Mouse (Mus musculus) intestine, embryonic 16.5 days (tissue): ENCODE data around the gene Pold2. TPM values are rescaled to one million over a fixed set of nuclear protein-coding genes. Genes with fewer than 3 reads are reported as not detected.

Source experiments
- ATAC-seq: fragments of 200-750 bp; cut with Nextera tagmentation; 2 replicates; pipeline ENCODE4 v1.8.0; 2017; ENCODE audit warnings: moderate TSS enrichment, moderate library complexity
- H3K27ac ChIP-seq: fragments of 300-500 bp; sonication (generic); 2 replicates; pipeline ENCODE4 v1.5.1; 2014; ENCODE audit warnings: mild to moderate bottlenecking, low read length
- H3K27me3 ChIP-seq: fragments of 300-500 bp; sonication (generic); replicated peaks from 2 replicates; pipeline ENCODE4 v1.6.1; 2014; ENCODE audit warnings: low read length, control low read depth, mixed read lengths; ENCODE audit not compliant: control insufficient read depth, insufficient read depth
- H3K36me3 ChIP-seq: fragments of 300-500 bp; sonication (generic); 2 replicates; pipeline ENCODE4 v1.6.1; 2014; ENCODE audit warnings: low read length, control low read depth; ENCODE audit not compliant: control insufficient read depth, insufficient read depth
- H3K4me1 ChIP-seq: fragments of 300-500 bp; sonication (generic); 2 replicates; pipeline ENCODE4 v1.6.1; 2014; ENCODE audit warnings: low read length, control low read depth, mixed read lengths; ENCODE audit not compliant: control insufficient read depth, insufficient read depth
- H3K4me2 ChIP-seq: fragments of 300-500 bp; sonication (generic); 2 replicates; pipeline ENCODE4 v1.6.1; 2014; ENCODE audit warnings: low read depth, low read length, control low read depth
- H3K4me3 ChIP-seq: fragments of 300-500 bp; sonication (generic); 2 replicates; pipeline ENCODE4 v1.5.1; 2014; ENCODE audit warnings: mild to moderate bottlenecking, low read length
- H3K9ac ChIP-seq: fragments of 300-500 bp; sonication (generic); 2 replicates; pipeline ENCODE4 v1.6.1; 2014; ENCODE audit warnings: low read depth, low read length
- H3K9me3 ChIP-seq: fragments of 300-500 bp; sonication (generic); 2 replicates; pipeline ENCODE4 v1.6.1; 2016; ENCODE audit warnings: low read length, control low read depth; ENCODE audit not compliant: control insufficient read depth
- WGBS: fragments of 180-500 bp; shearing (Covaris S2); extraction: QIAGEN DNeasy Blood & Tissue Kit; methylation state at CpG from one replicate; pipeline ENCODE4 v1.1.7; 2014; 5-methylcytosine and 5-hydroxymethylcytosine counted together
- polyA plus RNA-seq: library from polyadenylated mRNA; unstranded; fragments of >200 nt; fragmentation: Nextera tagmentation; extraction: Ambion mirVana; gene quantifications from 2 replicates; pipeline ENCODE4 v1.2.1, GENCODE M21; 2015

The Pold2 gene
- polyA plus RNA-seq, 1 experiment from 2014 or later = 141 TPM

DNA sequence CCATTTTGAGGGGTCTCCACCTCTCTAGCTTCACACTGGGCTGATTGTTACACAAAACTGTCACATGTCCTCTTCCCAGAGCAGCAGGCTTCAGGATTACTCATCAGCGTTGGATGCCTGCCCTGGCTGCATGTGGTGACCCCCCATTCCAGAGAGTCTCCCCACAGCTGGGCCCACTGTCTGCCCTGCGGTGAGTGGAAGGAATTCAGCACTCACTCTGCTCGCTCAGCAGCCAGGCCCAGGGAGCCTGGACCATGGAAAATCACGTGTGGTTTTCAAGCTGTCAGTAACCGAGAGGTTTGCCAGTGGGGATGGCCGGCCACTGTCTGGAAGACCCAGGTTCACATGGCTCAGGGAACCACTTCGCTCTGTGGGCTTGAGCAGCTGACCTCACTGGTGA lies 22.2 kb downstream of the Pold2 start:
- no peaks in the 10 kb centered on the region for H3K4me1 ChIP-seq
- H3K9me3 ChIP-seq = no peaks in the 10 kb centered on the region
- no peaks in the 10 kb centered on the region for H3K36me3 ChIP-seq
- no peak overlapping the region; the same call in 1 of the 2 replicates for H3K27ac ChIP-seq
- 48% methylated on average over 7 of the region's 7 CpGs for WGBS
- peak; percentile 46; the same call in 1 of the 2 replicates for ATAC-seq
- H3K4me3 ChIP-seq = no peak overlapping the region
- H3K4me2 ChIP-seq = no peak overlapping the region
- H3K9ac ChIP-seq = no peak overlapping the region
- no peaks in the 10 kb centered on the region for H3K27me3 ChIP-seq

DNA sequence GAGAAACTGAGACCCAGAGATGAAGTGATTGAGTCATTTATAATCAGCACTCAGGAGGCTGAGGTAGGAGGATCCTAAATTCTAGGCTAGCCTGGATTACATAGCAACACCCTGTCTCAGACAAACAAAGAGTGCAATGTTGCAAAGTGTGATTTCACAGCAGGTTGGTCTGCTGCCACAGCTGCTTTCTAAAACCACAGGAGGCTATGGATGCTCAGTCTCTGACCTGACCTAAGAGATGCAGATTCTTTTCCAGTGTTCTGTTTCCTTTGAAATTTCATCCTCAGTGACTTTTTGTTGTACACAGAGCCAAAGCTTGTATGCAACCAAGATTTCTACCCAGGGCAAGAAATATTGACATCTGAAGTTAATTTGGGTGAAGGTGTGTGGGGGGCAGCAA lies 22.6 kb downstream of the Pold2 start:
- ATAC-seq = no peak
- H3K27me3 ChIP-seq = no peaks in the 10 kb centered on the region
- no peaks in the 10 kb centered on the region for H3K4me1 ChIP-seq
- no peak overlapping the region for H3K4me3 ChIP-seq
- H3K4me2 ChIP-seq = no peak overlapping the region
- no peaks in the 10 kb centered on the region for H3K9me3 ChIP-seq
- H3K9ac ChIP-seq = no peak overlapping the region
- no peaks in the 10 kb centered on the region for H3K36me3 ChIP-seq
- no peak overlapping the region for H3K27ac ChIP-seq

DNA sequence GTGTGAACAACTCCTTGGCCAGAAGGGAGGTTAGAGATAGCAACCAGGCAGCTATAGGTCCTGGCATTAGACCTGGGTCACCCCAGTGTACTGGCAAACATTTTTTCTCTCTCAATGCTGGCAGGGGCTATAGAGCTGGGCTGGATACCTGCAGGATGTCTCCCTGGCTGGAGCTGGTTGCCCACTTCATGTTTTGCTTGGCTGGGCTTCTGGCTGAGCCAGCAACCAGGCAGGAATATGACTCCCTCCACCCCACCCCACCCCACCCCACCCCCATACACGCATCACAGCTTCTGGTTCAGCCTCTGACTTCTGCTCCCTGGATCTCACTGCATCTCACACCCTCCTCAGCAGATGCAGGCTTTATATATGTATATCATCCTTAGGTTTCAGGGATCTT lies 25.8 kb downstream of the Pold2 start:
- no peak overlapping the region for H3K4me2 ChIP-seq
- WGBS = 47% methylated on average over 1 of the region's 1 CpGs
- no peaks in the 10 kb centered on the region for H3K9me3 ChIP-seq
- H3K27me3 ChIP-seq = no peaks in the 10 kb centered on the region
- H3K9ac ChIP-seq = no peak overlapping the region
- no peak overlapping the region for H3K27ac ChIP-seq
- ATAC-seq = no peak
- H3K36me3 ChIP-seq = no peaks in the 10 kb centered on the region
- H3K4me1 ChIP-seq = no peaks in the 10 kb centered on the region
- H3K4me3 ChIP-seq = no peak overlapping the region

DNA sequence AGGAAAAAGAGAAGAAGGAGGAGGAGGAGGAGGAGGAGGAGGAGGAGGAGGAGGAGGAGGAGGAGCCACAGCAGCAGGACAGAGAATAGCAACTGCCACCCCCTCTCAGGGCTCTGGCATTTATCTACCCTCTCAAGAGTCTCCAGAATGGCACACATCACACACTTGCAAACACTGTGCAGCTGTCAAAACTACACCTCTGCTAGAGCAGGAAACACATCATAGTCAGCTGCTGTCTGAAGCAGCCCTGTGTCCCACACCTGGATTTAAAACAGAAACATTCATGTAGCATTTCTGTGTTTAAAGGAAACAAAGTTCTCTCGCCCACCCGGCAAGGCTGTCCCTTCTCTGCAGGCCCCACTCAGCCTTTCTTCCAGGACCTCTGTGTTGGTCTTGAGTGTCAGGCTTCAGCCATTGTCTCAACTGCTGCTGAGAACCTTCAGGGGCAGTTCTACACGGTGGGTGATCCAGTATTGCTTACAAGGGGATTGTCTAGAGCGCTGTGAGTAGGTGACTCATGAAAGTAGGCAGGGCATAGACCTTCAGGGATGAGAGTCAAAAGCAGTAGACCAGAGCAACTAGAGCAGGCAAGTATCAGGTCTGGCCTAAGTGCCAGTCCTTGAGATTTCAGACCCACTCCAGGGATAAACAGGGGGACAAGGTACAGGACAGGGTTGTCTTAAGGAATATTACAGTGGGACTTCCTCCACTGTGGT lies 26.9 kb downstream of the Pold2 start:
- Histone ChIP-seq H3K4me1 (no peaks in the 10 kb centered on the region), H3K9ac (no peak overlapping the region), H3K27ac (no peak overlapping the region), H3K27me3 (no peaks in the 10 kb centered on the region), H3K9me3 (no peaks in the 10 kb centered on the region), H3K4me2 (no peak overlapping the region), H3K36me3 (no peaks in the 10 kb centered on the region), H3K4me3 (no peak overlapping the region)
- 51% methylated on average over 4 of the region's 4 CpGs for WGBS
- ATAC-seq = no peak

DNA sequence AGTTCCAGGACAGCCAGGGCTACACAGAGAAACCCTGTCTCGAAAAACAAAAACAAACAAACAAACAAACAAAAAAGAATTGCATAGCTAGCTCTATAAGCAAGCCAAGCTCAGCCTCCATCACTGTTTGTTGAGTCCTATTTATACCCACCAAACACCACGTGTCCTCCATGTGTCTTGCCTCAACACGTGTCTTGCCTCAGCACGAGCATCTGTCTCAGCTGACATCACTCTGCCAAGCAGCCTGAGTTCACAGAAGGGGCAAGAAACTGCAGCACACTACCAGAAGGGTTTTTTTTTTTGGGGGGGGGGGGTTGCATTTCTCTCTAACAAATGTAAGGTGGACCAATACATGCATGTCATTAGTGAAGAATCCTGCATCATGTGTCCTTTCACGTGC lies 27.6 kb downstream of the Pold2 start:
- no peaks in the 10 kb centered on the region for H3K4me1 ChIP-seq
- 51% methylated on average over 5 of the region's 5 CpGs for WGBS
- no peak for ATAC-seq
- H3K9ac ChIP-seq = no peak overlapping the region
- H3K27me3 ChIP-seq = no peaks in the 10 kb centered on the region
- no peak overlapping the region for H3K4me2 ChIP-seq
- no peaks in the 10 kb centered on the region for H3K9me3 ChIP-seq
- H3K36me3 ChIP-seq = no peaks in the 10 kb centered on the region
- no peak overlapping the region for H3K4me3 ChIP-seq
- H3K27ac ChIP-seq = no peak overlapping the region

DNA sequence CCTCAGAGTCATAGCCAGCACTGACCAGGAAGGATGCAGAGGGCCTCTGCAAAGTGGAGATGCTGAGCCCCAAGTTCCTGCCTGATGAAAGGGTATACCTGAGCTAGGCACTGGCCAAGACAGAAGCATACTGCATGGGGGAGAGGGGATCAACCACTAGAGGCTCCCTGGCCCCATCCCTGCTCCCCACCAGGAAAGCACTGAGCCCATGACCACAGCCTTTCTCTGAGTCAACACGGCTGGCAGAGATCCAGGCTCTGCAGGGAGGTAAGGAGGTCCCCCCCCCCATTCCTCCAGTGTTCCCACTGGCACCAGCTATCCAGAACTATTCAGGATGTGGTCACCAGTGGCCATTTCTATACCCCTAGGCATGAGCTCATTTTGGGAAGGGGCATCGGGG lies 28.8 kb downstream of the Pold2 start:
- 73% methylated on average over 2 of the region's 2 CpGs for WGBS
- no peaks in the 10 kb centered on the region for H3K4me1 ChIP-seq
- H3K9me3 ChIP-seq = no peaks in the 10 kb centered on the region
- H3K36me3 ChIP-seq = no peaks in the 10 kb centered on the region
- H3K9ac ChIP-seq = no peak overlapping the region
- H3K27me3 ChIP-seq = no peaks in the 10 kb centered on the region
- no peak overlapping the region for H3K27ac ChIP-seq
- no peak overlapping the region for H3K4me2 ChIP-seq
- no peak overlapping the region for H3K4me3 ChIP-seq
- ATAC-seq = no peak

DNA sequence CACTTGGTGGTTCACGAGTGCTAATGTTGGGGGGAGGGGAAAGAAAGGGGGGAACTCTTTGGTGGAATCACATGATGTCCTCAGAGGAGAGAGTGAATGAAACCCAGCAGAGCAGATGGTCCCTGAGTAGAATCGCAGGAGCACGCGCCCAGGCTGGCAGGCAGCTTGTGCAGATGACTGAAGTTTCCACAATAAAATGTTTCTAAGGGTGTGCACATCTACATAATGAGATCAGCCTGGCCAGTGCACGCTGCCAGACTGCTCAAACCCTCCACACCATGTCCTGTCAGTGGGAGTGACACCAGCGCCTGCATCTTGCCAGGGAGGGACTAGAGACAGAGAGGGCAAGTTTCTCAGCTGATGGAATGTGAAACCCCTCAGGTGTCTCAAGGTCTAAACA lies 29.4 kb downstream of the Pold2 start:
- Histone ChIP-seq H3K36me3 (no peaks in the 10 kb centered on the region), H3K4me2 (no peak overlapping the region), H3K4me3 (no peak overlapping the region), H3K27ac (no peak overlapping the region), H3K9ac (no peak overlapping the region), H3K4me1 (no peaks in the 10 kb centered on the region), H3K27me3 (no peaks in the 10 kb centered on the region), H3K9me3 (no peaks in the 10 kb centered on the region)
- 61% methylated on average over 6 of the region's 6 CpGs for WGBS
- ATAC-seq = no peak

DNA sequence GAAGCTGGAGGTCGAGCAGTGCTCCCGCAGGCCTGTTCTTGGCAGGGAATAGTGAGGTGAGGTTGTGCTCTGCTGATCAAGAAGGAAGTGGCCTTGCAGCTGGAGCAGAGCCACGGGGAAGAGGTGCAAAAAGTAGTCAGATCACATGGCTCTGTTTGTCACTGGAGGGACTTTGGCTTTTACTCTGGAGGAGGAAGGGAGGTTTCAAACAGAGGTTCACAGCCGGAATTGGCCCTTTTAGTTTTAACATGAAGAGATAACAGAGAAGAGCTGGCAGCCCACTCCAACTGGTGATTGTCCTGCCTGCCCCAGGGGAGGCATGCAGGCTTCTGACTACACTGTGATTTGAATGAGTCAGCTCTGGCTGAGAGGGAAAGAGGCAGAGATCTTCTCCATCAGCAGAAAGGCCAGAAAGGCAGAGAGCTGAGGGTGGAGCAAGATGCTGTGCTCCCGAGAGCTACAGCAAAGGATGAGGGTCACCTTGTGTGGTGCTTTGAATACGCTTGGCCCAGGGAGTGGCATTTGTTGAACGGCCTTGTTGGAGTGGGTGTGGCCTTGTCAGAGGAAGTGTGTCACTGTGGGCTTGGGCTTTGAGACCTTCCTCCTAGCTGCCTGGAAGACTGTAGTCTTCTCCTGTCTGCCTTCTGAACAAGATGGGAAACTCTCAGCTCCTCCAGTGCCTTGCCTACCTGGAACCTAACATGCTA lies 31.3 kb downstream of the Pold2 start:
- 59% methylated on average over 7 of the region's 7 CpGs for WGBS
- Histone ChIP-seq H3K4me3 (no peak overlapping the region), H3K9me3 (no peaks in the 10 kb centered on the region), H3K4me2 (no peak overlapping the region), H3K4me1 (no peaks in the 10 kb centered on the region), H3K27ac (no peak overlapping the region), H3K36me3 (no peaks in the 10 kb centered on the region), H3K27me3 (no peaks in the 10 kb centered on the region), H3K9ac (no peak overlapping the region)
- ATAC-seq = peak; percentile 68

DNA sequence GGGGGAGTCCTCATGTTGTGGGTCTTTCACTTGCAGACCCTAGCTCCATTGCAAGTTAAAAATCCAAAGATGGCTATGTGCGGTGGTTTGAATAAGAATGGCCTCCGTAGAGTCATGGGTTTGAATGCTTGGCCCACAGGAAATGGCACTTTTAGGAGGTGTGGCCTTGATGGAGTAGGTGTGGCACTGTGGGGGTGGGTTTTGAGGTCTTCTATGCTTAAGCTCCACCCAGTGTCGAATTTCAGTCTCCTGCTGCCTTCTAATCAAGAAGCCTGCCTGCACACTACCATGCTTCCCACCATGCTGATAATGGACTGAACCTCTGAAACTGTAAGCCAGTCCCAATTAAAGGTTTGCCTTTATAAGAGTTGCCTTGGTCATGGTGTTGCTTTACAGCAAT lies 35.0 kb downstream of the Pold2 start:
- ATAC-seq = no peak
- Histone ChIP-seq H3K4me2 (no peak overlapping the region), H3K9me3 (no peaks in the 10 kb centered on the region), H3K4me1 (no peaks in the 10 kb centered on the region), H3K27me3 (no peaks in the 10 kb centered on the region), H3K9ac (no peak overlapping the region), H3K36me3 (no peaks in the 10 kb centered on the region), H3K4me3 (no peak overlapping the region), H3K27ac (no peak overlapping the region)
- WGBS = 85% methylated on average over 3 of the region's 3 CpGs
